Mouse (Mus musculus) lung, postnatal 36 days (tissue): ENCODE measurements around the gene Sez6l.

ENCODE experiments used
- DNase-seq: peaks from one replicate; pipeline ENCODE4 v3.0.0; 2022; ENCODE audit warnings: mixed read lengths

The Sez6l gene

DNA sequence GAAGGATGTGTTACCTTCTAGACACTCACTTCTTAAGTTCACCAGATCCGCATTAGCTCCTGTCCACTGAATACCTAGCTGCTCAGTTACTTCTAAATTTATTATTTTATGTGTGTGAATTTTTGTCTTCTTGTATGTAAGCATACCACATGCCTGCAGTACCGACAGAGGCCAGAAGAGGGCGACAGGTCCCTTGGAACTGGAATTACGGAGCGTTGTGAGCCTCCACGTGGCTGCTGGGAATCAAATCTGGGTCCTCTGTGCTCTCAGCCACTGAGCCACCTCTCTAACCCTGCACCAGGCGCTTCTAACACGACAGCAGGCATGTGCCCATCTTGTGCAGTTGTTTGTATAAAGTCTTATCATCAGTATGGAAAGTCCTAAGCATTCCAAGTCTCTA lies 44.8 kb downstream of the Sez6l start:
- DNase-seq = no peak

DNA sequence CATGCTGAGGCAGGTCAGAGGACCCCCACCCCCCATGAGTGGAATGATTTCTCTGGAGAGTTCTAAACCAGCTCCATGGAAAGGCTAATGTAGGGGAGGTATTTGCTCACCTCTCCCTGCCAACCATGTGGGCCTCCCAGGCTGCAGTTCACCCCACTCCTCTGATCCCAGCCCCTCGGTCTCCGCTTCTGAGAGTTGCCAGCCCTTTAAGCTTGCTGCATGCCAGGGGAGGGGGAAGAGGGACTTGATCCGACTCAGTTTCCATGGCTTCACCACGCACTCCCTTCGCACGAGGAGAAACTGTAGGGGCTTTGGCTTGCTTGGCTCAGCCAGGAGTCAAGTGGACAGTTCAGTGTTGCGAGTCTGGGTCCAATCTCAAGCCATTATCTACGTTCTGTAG lies 45.9 kb downstream of the Sez6l start:
- no peak for DNase-seq

- no peak for DNase-seq
Measured at GRCm38 (mm10) chr5:112526936-112527335, 50.0 kb downstream of the Sez6l start.

DNA sequence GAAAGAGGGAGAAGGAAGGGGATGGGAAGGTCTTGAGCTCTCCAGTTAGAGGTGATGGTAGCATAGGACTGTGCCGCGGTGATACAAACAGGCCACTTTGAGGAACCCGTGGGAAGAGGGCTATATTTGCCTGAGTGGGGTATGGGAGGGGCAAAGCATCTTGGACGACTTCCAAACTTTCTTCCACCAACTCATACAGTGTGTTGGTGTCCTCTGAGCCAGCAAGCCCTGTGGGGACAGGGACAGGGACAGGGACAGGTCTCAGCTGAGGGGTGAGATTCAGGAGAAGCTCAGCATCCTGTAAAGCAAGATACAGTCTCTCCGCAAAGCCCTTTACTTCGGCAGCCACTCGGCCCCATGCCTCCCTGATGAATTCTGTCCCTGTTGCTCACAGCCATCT lies 50.5 kb downstream of the Sez6l start:
- no peak for DNase-seq

DNA sequence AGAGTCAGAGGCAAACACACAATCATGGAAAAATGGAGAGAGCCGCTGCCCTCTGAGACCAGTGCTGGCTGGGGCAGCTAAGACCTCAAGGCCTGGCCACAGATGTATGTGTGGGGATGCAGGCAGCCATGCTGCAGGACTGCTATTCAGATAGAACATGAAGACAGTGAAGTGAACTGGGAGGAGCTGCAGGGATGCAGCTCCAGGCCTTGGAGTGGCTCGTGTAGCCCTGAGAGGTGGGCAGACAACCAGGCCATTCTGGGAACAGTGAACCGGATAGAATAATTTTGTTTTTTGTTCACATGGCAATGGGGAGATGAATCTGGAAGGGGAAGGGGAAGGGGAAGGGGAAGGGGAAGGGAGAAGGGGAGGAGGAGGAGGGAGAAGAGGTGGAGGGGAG lies 51.0 kb downstream of the Sez6l start:
- DNase-seq = no peak

DNA sequence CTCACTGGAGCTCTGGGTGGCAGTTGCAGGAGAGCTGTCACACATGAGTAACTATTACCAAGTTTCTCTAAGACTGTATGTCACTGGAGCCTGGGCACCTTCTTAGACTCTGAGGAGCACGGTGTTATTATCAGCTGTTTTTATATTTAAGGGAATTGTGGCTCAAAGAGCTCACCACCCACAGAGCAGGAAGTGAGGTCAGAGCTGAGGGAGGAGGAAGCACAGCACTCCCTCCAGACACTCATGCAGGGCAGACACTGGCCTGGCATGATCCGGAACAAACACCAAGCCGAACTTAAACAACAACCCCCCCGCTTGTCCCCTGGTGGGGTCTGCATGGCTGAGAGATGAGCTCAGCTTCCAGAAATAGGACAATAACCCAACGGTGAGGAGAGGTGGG lies 51.7 kb downstream of the Sez6l start:
- no peak for DNase-seq

DNA sequence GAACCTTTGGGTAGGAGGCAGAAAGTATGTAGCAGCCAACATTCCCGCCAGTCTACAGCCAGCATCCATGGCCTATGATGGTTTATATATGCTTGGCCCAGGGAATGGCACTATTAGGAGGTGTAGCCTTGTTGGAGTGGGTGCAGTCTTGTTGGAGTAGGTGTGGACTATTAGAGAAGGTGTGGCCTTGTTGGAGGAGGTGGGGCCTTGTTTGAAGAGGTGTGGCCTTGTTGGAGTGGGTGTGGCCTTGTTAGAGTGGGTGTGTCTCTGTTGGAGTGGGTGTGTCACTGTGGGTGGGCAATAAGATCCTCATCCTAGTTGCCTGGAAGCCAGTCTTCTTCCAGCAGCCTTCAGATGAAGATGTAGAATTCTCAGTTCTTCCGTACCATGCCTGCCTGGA lies 53.2 kb downstream of the Sez6l start:
- DNase-seq = no peak

GRCm38 (mm10) chr5:112523331-112523730 lies 53.7 kb downstream of the Sez6l start:
- no peak for DNase-seq

DNA sequence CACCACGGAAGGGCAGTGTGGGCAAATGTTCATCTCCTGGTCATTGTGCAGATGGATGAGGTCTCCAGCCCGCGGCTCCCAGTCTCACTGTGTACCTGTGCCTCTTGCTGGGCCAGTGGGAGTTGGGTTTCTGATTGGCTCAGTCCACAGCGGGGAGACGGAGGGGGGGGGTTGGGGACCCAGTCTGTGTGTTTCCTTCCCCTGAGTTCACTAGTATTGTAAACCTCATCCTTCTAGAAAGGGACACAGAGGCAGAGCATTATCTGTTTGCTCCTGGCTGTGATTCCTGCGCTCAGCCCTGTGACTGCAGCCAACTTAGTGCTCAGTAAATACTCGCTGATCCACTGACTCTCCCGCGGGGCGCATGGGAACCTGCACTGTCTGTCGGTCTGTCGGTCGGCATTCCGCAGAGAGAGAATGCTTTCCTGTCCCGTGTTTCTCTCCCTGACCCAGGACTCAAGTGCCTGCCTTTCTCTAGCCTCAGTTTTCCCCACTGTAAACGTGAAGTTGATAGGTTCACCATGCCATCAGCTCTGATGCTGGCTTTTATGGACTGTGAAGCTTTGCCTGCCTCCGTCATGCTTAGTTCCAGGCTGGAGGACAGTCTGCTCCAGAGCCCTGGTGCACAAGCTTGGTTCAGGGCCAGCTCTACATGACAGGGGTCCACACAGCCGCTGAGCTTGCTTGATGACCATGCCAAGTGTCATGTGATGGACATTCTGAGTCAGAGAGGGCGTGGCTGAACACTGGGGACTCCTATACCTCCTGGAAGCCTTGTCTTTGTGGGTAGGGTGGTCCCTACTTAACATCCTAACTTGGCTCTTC lies 55.1 kb downstream of the Sez6l start:
- no peak for DNase-seq

GRCm38 (mm10) chr5:112520826-112521702 lies 55.9 kb downstream of the Sez6l start:
- no peak for DNase-seq

GRCm38 (mm10) chr5:112518773-112519172 lies 58.2 kb downstream of the Sez6l start:
- DNase-seq = no peak

DNA sequence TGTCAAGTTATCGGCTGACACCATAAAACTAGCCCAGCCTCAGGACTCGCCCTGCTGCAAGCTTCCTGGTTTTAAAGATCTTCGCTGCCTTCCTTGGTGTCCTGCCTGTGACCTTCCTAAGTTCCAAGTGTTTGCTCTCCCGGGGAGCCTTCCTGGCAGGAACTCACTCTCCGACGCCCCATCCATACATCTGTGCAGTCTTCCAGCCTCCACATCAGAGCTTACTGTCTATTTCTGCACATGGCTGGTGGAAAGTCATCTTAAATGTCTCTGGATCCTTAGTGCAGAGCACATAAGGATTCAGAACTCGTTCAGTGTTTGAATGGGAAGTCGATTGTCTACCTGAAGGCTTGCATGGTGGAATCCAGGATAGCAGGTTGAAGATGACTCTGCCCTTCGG lies 59.5 kb downstream of the Sez6l start:
- DNase-seq = no peak

DNA sequence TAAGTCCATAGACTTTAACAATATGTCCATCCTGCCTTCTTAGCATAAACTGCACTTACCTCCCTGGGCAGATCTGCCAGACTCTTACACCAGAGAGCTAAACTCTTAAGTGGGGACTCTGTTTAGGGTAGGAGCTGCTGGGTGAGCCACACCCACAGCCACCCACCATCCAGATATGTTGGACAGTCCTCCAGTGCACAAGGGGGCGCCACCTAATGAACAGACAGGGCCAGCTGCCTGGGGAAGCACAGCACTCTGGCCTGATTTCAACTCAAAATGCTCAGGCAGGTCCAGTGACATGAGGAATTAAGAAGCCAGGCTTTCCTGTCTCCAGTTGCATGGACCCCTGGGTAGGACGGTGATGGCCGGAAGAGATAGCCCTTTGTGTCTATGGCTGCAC lies 60.5 kb downstream of the Sez6l start:
- DNase-seq = no peak

DNA sequence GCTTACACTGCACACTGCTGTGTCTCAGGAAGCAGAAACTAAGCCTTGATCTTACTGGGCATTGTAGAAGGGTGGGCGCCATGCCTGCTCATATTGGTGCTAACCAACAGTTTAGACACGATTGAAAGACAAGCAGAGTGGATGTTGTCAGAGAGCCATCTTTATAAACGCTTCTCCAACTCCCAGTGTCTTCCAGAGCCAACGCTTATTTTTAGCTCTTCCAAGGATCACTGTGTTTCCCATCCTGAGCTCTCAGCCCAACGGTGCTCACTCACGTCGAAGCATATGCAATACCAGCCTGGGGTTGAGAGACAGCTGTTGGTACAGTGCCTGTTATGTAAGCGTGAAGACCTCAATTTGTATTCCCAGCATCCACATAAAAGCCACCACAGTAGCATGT lies 66.6 kb downstream of the Sez6l start:
- DNase-seq = no peak

GRCm38 (mm10) chr5:112509916-112510315 lies 67.1 kb downstream of the Sez6l start:
- no peak for DNase-seq

DNA sequence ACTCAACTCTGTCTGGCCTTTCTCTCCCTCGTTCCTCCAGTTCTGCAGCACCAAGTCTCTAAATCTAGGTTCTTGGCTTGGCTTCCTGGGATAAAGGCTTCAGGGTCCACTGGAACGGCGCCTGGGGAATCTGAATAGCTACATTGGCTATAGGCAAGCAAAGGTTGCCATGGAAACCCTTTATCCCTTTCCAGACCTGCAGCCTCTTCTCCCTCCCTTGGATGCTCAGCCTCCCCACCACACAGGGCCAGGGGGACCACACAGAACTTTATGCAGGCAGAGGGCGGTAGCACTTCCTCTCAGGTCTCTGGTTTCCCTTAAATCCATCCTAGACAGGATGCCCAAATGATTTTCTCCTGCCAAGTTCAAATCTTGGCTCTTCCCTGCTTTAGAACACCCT lies 71.4 kb downstream of the Sez6l start:
- no peak for DNase-seq

GRCm38 (mm10) chr5:112501384-112501783 lies 75.6 kb downstream of the Sez6l start:
- DNase-seq = no peak

DNA sequence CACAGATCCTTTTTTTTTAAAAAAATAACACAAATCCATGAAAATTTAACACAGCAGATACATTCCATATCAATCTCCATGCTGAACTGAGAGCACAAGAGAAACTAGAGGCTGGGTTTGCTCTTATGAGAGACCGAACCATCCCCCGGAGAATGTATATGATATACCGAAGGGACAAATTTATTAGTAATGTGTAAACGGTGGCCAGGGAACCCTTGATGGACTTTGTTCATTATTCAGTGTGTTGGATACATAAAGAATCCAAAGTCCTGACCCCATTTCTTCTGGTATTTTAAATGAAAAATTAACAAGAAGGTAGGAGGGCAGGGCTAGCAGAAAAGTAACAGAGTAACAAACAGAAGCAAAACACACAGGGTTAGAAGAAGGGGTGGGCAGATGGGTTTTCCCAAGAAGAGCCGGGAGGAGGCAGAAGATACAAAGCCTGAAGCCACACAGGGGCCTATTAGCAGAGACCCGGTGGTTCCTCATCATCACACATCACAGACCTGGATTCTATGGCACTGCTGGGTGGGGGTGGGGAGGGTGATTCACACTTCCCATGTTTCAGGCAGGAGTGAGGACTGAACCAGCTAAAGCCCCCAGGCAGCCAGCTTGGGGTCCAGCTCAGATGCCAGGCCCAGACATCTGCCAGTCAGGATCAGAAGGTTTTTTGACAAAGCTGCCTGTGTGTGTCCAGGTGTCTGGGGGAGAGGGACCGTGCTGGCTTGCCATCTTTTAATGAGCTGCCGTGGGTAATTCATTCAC lies 76.9 kb downstream of the Sez6l start:
- no peak for DNase-seq

DNA sequence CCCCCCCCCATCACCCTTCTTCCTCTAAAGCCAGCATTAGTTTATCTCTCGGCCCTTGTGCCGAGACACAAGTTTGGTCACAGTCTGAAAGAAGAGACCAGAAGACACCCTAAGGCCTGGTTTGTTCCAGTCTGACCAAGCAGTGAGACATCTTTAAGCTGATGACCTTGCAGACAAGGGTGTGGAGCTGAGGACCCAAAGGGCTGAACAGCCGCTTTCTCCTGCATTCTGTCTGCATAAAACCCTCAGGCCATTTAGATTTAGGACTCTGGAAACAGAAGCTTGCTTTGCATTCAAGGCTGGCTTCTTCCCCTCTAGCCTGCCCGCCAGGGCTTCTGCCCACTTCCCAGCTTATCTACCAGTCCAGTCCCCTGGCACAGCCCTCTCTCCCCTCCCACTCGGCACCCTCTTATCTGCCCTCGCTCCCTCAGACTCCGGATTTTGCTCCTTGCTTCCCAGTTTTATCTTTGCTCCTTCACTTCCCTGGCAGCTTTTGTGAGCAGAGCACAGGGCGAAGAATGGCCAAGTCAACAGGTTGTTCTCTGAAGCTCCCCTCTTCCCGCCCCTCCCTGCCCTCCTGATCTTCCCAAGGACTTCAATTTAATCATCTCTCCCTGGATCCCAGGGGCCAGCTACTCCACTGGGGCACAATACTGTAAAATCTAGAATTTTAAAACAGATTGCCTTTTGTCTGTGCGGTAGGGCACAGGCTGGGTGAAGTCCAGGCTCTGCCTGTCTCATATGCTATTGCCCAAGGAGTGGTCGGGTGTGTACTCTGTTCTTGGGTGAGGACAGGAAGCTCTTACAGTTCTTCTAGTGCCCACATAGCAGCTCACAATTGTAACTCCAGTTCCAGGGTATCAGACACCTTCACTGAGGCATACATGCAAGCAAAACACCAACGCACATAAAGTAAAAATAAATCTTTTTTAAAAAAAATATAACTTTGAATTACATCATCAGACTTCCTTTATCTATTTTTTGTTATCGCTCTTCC lies 77.8 kb downstream of the Sez6l start:
- no peak for DNase-seq

- DNase-seq = no peak
Measured at GRCm38 (mm10) chr5:112496753-112497369, 80.1 kb downstream of the Sez6l start.

- peak; percentile 33 for DNase-seq
Measured at GRCm38 (mm10) chr5:112493492-112493891, 83.5 kb downstream of the Sez6l start.

DNA sequence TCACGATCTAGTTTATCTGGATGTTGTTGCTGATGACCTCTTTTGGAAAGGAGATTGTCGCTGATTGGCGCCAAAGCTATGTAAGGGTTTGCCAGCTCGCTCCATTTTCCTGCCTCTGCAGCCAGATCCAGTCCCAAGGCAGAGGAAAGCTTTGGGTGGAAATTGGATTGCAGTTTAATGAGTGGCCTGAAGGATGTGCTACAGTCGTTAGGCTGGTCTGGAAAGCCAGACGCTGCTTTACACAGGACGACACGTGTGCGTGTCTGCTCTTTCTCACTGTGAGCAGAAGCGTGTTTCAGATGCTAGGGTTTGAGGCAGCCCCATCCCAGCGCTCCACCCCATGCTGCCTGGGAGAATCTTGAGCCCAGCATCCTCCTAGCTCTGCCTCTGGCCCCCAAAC lies 85.5 kb downstream of the Sez6l start:
- no peak for DNase-seq
